Mouse (Mus musculus): ENCODE data around the gene Gm5678. TPM values are rescaled to one million over a fixed set of nuclear protein-coding genes. Genes with fewer than 3 reads are reported as not detected.
"Not testable (repeated sequence)": the region's sequence is repeated elsewhere in the genome, so short reads cannot be mapped to it uniquely, and the experiment has no call there.

Gm5678 gene
- polyA plus RNA-seq, 1 experiment from 2014 or later: not detected

- 2% methylated on average over 16 of the region's 16 CpGs for WGBS
- DNase-seq (ENCODE audit: low spot score) (peak; percentile 80), ATAC-seq (ENCODE audit: low FRiP score) (no peak)
- Histone ChIP-seq H3K4me2 (replicated peaks) (peak overlapping the region; percentile 82), H3K9me3 (ENCODE audit: control insufficient read depth, low read length) (no peaks in the 10 kb centered on the region), H3K9ac (peak overlapping the region; percentile 80), H3K4me3 (replicated peaks; ENCODE audit: low read length) (peak overlapping the region; percentile 63), H3K27ac (peak overlapping the region; percentile 93), H3K36me3 (replicated peaks; ENCODE audit: control insufficient read depth, insufficient read depth) (peaks cover 4% of the 10 kb centered on the region; the same call in 1 of the 2 replicates), H3K27me3 (ENCODE audit: control insufficient read depth, insufficient read depth, low read length) (no peaks in the 10 kb centered on the region), H3K4me1 (replicated peaks; ENCODE audit: control insufficient read depth, insufficient read depth, low read length) (peaks cover 23% of the 10 kb centered on the region)
These were observed 23.4 kb upstream of the Gm5678 start for GRCm38 (mm10) chr16:93604481-93604969.

- Histone ChIP-seq H3K4me3 (replicated peaks; ENCODE audit: low read length) (peak within 1 kb of the TSS; percentile 63), H3K9me3 (ENCODE audit: control insufficient read depth, low read length) (no peaks in the 10 kb centered on the region), H3K27me3 (ENCODE audit: control insufficient read depth, insufficient read depth, low read length) (no peaks in the 10 kb centered on the region), H3K9ac (peak within 1 kb of the TSS; percentile 80), H3K27ac (peak within 1 kb of the TSS; percentile 93), H3K4me1 (replicated peaks; ENCODE audit: control insufficient read depth, insufficient read depth, low read length) (peaks cover 23% of the 10 kb centered on the region), H3K36me3 (replicated peaks; ENCODE audit: control insufficient read depth, insufficient read depth) (peaks cover 9% of the 10 kb centered on the region), H3K4me2 (replicated peaks) (peak within 1 kb of the TSS; percentile 82)
- DNase-seq (ENCODE audit: low spot score) (no peak), ATAC-seq (ENCODE audit: low FRiP score) (no peak)
- WGBS: 50% methylated on average over 4 of the region's 4 CpGs
These were observed 22.3 kb upstream of the Gm5678 start, which contains the start of gene Cbr1 for GRCm38 (mm10) chr16:93605553-93605952. TSS of gene Cbr1 (plus strand) at chr16:93605853.

GRCm38 (mm10) chr16:93606146-93606545 lies 21.8 kb upstream of the Gm5678 start:
- whole genome bisulfite sequencing: 88% methylated on average over 7 of the region's 7 CpGs
- no peak for ATAC-seq (ENCODE audit: low FRiP score)
- Histone ChIP-seq H3K4me1 (replicated peaks; ENCODE audit: control insufficient read depth, insufficient read depth, low read length) (peaks cover 23% of the 10 kb centered on the region), H3K9ac (no peak overlapping the region), H3K4me2 (replicated peaks) (no peak overlapping the region), H3K27me3 (ENCODE audit: control insufficient read depth, insufficient read depth, low read length) (no peaks in the 10 kb centered on the region), H3K9me3 (ENCODE audit: control insufficient read depth, low read length) (no peaks in the 10 kb centered on the region), H3K4me3 (replicated peaks; ENCODE audit: low read length) (no peak overlapping the region), H3K36me3 (replicated peaks; ENCODE audit: control insufficient read depth, insufficient read depth) (peaks cover 12% of the 10 kb centered on the region), H3K27ac (no peak overlapping the region)
- DNase-seq (ENCODE audit: low spot score): no peak

- Histone ChIP-seq H3K4me3 (replicated peaks; ENCODE audit: low read length) (peak overlapping the region; percentile 55), H3K4me1 (replicated peaks; ENCODE audit: control insufficient read depth, insufficient read depth, low read length) (peaks cover 23% of the 10 kb centered on the region), H3K27ac (peak overlapping the region; percentile 75), H3K27me3 (ENCODE audit: control insufficient read depth, insufficient read depth, low read length) (no peaks in the 10 kb centered on the region), H3K36me3 (replicated peaks; ENCODE audit: control insufficient read depth, insufficient read depth) (peaks cover 26% of the 10 kb centered on the region), H3K9ac (peak overlapping the region; percentile 71), H3K9me3 (ENCODE audit: control insufficient read depth, low read length) (no peaks in the 10 kb centered on the region), H3K4me2 (replicated peaks) (peak overlapping the region; percentile 63)
- WGBS: under 1% methylated on average over 32 of the region's 32 CpGs
- peak; percentile 92 for DNase-seq (ENCODE audit: low spot score)
- peak; percentile 37 for ATAC-seq (ENCODE audit: low FRiP score)
These were observed 20.2 kb upstream of the Gm5678 start for GRCm38 (mm10) chr16:93607669-93608101.

- Histone ChIP-seq H3K27me3 (ENCODE audit: control insufficient read depth, insufficient read depth, low read length) (no peaks in the 10 kb centered on the region), H3K9me3 (ENCODE audit: control insufficient read depth, low read length) (no peaks in the 10 kb centered on the region), H3K4me1 (replicated peaks; ENCODE audit: control insufficient read depth, insufficient read depth, low read length) (peaks cover 23% of the 10 kb centered on the region), H3K4me3 (replicated peaks; ENCODE audit: low read length) (peak overlapping the region; percentile 55), H3K36me3 (replicated peaks; ENCODE audit: control insufficient read depth, insufficient read depth) (peaks cover 26% of the 10 kb centered on the region), H3K27ac (no peak overlapping the region), H3K9ac (peak overlapping the region; percentile 71), H3K4me2 (replicated peaks) (peak overlapping the region; percentile 63)
- DNase-seq (ENCODE audit: low spot score) (no peak), ATAC-seq (ENCODE audit: low FRiP score) (no peak)
- 75% methylated on average over 8 of the region's 8 CpGs for WGBS
These were observed 19.2 kb upstream of the Gm5678 start for GRCm38 (mm10) chr16:93608731-93609130.

- Histone ChIP-seq H3K9ac (no peak overlapping the region), H3K4me3 (replicated peaks; ENCODE audit: low read length) (no peak overlapping the region), H3K4me2 (replicated peaks) (no peak overlapping the region), H3K36me3 (replicated peaks; ENCODE audit: control insufficient read depth, insufficient read depth) (peaks cover 26% of the 10 kb centered on the region), H3K27me3 (ENCODE audit: control insufficient read depth, insufficient read depth, low read length) (no peaks in the 10 kb centered on the region), H3K9me3 (ENCODE audit: control insufficient read depth, low read length) (no peaks in the 10 kb centered on the region), H3K4me1 (replicated peaks; ENCODE audit: control insufficient read depth, insufficient read depth, low read length) (peaks cover 18% of the 10 kb centered on the region), H3K27ac (no peak overlapping the region)
- WGBS: 100% methylated on average over 4 of the region's 4 CpGs
- ATAC-seq (ENCODE audit: low FRiP score): no peak
- DNase-seq (ENCODE audit: low spot score): no peak
These were observed 18.1 kb upstream of the Gm5678 start for GRCm38 (mm10) chr16:93609796-93610195.

- no peak overlapping the region for H3K4me2 ChIP-seq (replicated peaks)
- WGBS: 94% methylated on average over 4 of the region's 4 CpGs
- no peak overlapping the region for H3K4me3 ChIP-seq (replicated peaks; ENCODE audit: low read length)
- ATAC-seq (ENCODE audit: low FRiP score): no peak
- DNase-seq (ENCODE audit: low spot score): no peak
- H3K27ac ChIP-seq: no peak overlapping the region
- H3K9me3 ChIP-seq (ENCODE audit: control insufficient read depth, low read length): no peaks in the 10 kb centered on the region
- no peaks in the 10 kb centered on the region for H3K27me3 ChIP-seq (ENCODE audit: control insufficient read depth, insufficient read depth, low read length)
- peaks cover 14% of the 10 kb centered on the region for H3K4me1 ChIP-seq (replicated peaks; ENCODE audit: control insufficient read depth, insufficient read depth, low read length)
- H3K9ac ChIP-seq: no peak overlapping the region
- peaks cover 26% of the 10 kb centered on the region for H3K36me3 ChIP-seq (replicated peaks; ENCODE audit: control insufficient read depth, insufficient read depth)
These were observed 16.9 kb upstream of the Gm5678 start for GRCm38 (mm10) chr16:93610961-93611360.

GRCm38 (mm10) chr16:93615118-93615870 lies 12.6 kb upstream of the Gm5678 start:
- WGBS: 46% methylated on average over 5 of the region's 5 CpGs
- H3K4me2 ChIP-seq (replicated peaks): no peak overlapping the region
- H3K4me1 ChIP-seq (replicated peaks; ENCODE audit: control insufficient read depth, insufficient read depth, low read length): no peaks in the 10 kb centered on the region
- ATAC-seq (ENCODE audit: low FRiP score) (no peak), DNase-seq (ENCODE audit: low spot score) (no peak)
- H3K27me3 ChIP-seq (ENCODE audit: control insufficient read depth, insufficient read depth, low read length): no peaks in the 10 kb centered on the region
- peaks cover 17% of the 10 kb centered on the region for H3K36me3 ChIP-seq (replicated peaks; ENCODE audit: control insufficient read depth, insufficient read depth)
- no peaks in the 10 kb centered on the region for H3K9me3 ChIP-seq (ENCODE audit: control insufficient read depth, low read length)
- no peak overlapping the region for H3K27ac ChIP-seq
- no peak overlapping the region for H3K9ac ChIP-seq
- H3K4me3 ChIP-seq (replicated peaks; ENCODE audit: low read length): no peak overlapping the region

GRCm38 (mm10) chr16:93623759-93624158 lies 4.1 kb upstream of the Gm5678 start:
- H3K36me3 ChIP-seq (replicated peaks; ENCODE audit: control insufficient read depth, insufficient read depth); H3K4me3 ChIP-seq (replicated peaks; ENCODE audit: low read length); H3K27ac ChIP-seq; H3K4me1 ChIP-seq (replicated peaks; ENCODE audit: control insufficient read depth, insufficient read depth, low read length); H3K9ac ChIP-seq; H3K27me3 ChIP-seq (ENCODE audit: control insufficient read depth, insufficient read depth, low read length); ATAC-seq (ENCODE audit: low FRiP score); DNase-seq (ENCODE audit: low spot score); H3K9me3 ChIP-seq (ENCODE audit: control insufficient read depth, low read length); H3K4me2 ChIP-seq (replicated peaks): not testable (repeated sequence)
- WGBS: 91% methylated on average over 4 of the region's 4 CpGs
